Mouse (Mus musculus) bone marrow, adult 2 months (tissue): ENCODE data around the gene Fam117a.

Experiments used
- CTCF ChIP-seq: fragments of 200-500 bp; IDR thresholded peaks from 2 replicates; pipeline ENCODE4 v1.5.1; 2011; ENCODE audit warnings: low read length, control low read depth; ENCODE audit not compliant: control insufficient read depth, insufficient read depth
- POLR2A ChIP-seq: fragments of 200-500 bp; IDR thresholded peaks from 2 replicates; pipeline ENCODE4 v1.6.1; 2011; ENCODE audit warnings: low read depth, mild to moderate bottlenecking, control low read depth, low read length, borderline replicate concordance; ENCODE audit not compliant: control insufficient read depth

DNA sequence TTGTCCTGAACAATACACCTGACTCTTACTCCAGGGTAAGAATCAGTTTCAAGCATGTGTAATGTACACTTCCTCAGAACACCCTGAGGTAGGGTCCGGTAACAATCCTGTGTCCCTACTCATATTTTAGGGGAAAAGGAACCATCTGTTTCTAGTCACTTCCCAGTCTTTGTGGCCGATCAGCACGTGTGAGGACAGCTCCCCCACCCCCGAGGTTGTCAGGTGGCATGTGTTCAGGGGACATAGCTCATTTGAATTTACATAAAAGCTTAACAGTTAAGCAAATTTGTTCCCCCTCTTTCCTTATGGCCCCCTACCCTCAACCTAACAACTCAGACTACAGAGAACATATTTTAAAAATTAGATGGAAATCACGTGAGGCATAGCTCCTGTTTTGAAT, 3.8 kb downstream of the Fam117a start:
- TF ChIP-seq CTCF (no peak), POLR2A (no peak)
